Mouse (Mus musculus): ENCODE measurements around the gene Gm9747. TPM values are rescaled to one million over a fixed set of nuclear protein-coding genes. Genes with fewer than 3 reads are reported as not detected.

The Gm9747 gene
- polyA plus RNA-seq (2015; fragmentation: Nextera tagmentation; extraction: Ambion mirVana): 3.6 and 3.8 TPM in 2 replicates

- no peak for ATAC-seq
- no peak for TF ChIP-seq CTCF (IDR thresholded peaks at IDR 0.05; ENCODE audit: low read depth)
- Histone ChIP-seq H3K4me1 (replicated peaks; ENCODE audit: control insufficient read depth, insufficient read depth, low read length) (no peaks in the 10 kb centered on the region), H3K9ac (ENCODE audit: low read depth, low read length) (no peak within 1 kb of the TSS), H3K9me3 (ENCODE audit: control insufficient read depth) (no peaks in the 10 kb centered on the region), H3K36me3 (ENCODE audit: control insufficient read depth, insufficient read depth) (no peaks in the 10 kb centered on the region), H3K27ac (ENCODE audit: low read depth, low read length) (no peak within 1 kb of the TSS), H3K4me2 (replicated peaks; ENCODE audit: low read depth) (no peak within 1 kb of the TSS), H3K4me3 (ENCODE audit: low read depth, low read length) (no peak within 1 kb of the TSS), H3K27me3 (replicated peaks; ENCODE audit: control insufficient read depth, insufficient read depth, low read length) (no peaks in the 10 kb centered on the region)
- WGBS: 88% methylated on average over 3 of the region's 3 CpGs
These were observed at the start of gene Gm9747 for GRCm38 (mm10) chr1:82232812-82233211. Gene Gm9747 (plus strand): TSS chr1:82233112.

GRCm38 (mm10) chr1:82183913-82184442 lies 48.9 kb upstream of the Gm9747 start:
- H3K27me3 ChIP-seq (replicated peaks; ENCODE audit: control insufficient read depth, insufficient read depth, low read length): no peaks in the 10 kb centered on the region
- H3K9me3 ChIP-seq (ENCODE audit: control insufficient read depth): no peaks in the 10 kb centered on the region
- no peaks in the 10 kb centered on the region for H3K4me1 ChIP-seq (replicated peaks; ENCODE audit: control insufficient read depth, insufficient read depth, low read length)
- no peak overlapping the region for H3K27ac ChIP-seq (ENCODE audit: low read depth, low read length)
- 44% methylated on average over 8 of the region's 8 CpGs for WGBS
- H3K9ac ChIP-seq (ENCODE audit: low read depth, low read length): no peak overlapping the region
- no peaks in the 10 kb centered on the region for H3K36me3 ChIP-seq (ENCODE audit: control insufficient read depth, insufficient read depth)
- H3K4me3 ChIP-seq (ENCODE audit: low read depth, low read length): no peak overlapping the region
- TF ChIP-seq CTCF (IDR thresholded peaks at IDR 0.05; ENCODE audit: low read depth): no peak
- ATAC-seq: no peak
- no peak overlapping the region for H3K4me2 ChIP-seq (replicated peaks; ENCODE audit: low read depth)

- ATAC-seq: no peak
These were observed 44.2 kb upstream of the Gm9747 start for GRCm38 (mm10) chr1:82188549-82189231.

GRCm38 (mm10) chr1:82189516-82189915 lies 43.4 kb upstream of the Gm9747 start:
- no peak overlapping the region for H3K4me3 ChIP-seq (ENCODE audit: low read depth, low read length)
- H3K27me3 ChIP-seq (replicated peaks; ENCODE audit: control insufficient read depth, insufficient read depth, low read length): no peaks in the 10 kb centered on the region
- no peaks in the 10 kb centered on the region for H3K36me3 ChIP-seq (ENCODE audit: control insufficient read depth, insufficient read depth)
- ATAC-seq: peak; percentile 22; the same call in 1 of the 2 replicates
- TF ChIP-seq CTCF (IDR thresholded peaks at IDR 0.05; ENCODE audit: low read depth): no peak
- no peak overlapping the region for H3K4me2 ChIP-seq (replicated peaks; ENCODE audit: low read depth)
- no peaks in the 10 kb centered on the region for H3K4me1 ChIP-seq (replicated peaks; ENCODE audit: control insufficient read depth, insufficient read depth, low read length)
- H3K9me3 ChIP-seq (ENCODE audit: control insufficient read depth): no peaks in the 10 kb centered on the region
- 29% methylated on average over 3 of the region's 3 CpGs for WGBS
- no peak overlapping the region for H3K27ac ChIP-seq (ENCODE audit: low read depth, low read length)
- no peak overlapping the region for H3K9ac ChIP-seq (ENCODE audit: low read depth, low read length)

More at GRCm38 (mm10) chr1:82188549-82189231, 44.2 kb upstream of the Gm9747 start:
- TF ChIP-seq CTCF (IDR thresholded peaks at IDR 0.05; ENCODE audit: low read depth): no peak
- Histone ChIP-seq H3K36me3 (ENCODE audit: control insufficient read depth, insufficient read depth) (no peaks in the 10 kb centered on the region), H3K27me3 (replicated peaks; ENCODE audit: control insufficient read depth, insufficient read depth, low read length) (no peaks in the 10 kb centered on the region), H3K9ac (ENCODE audit: low read depth, low read length) (no peak overlapping the region), H3K4me2 (replicated peaks; ENCODE audit: low read depth) (no peak overlapping the region), H3K27ac (ENCODE audit: low read depth, low read length) (no peak overlapping the region), H3K9me3 (ENCODE audit: control insufficient read depth) (no peaks in the 10 kb centered on the region), H3K4me3 (ENCODE audit: low read depth, low read length) (no peak overlapping the region), H3K4me1 (replicated peaks; ENCODE audit: control insufficient read depth, insufficient read depth, low read length) (no peaks in the 10 kb centered on the region)
- WGBS: 48% methylated on average over 10 of the region's 10 CpGs

- no peak for TF ChIP-seq CTCF (IDR thresholded peaks at IDR 0.05; ENCODE audit: low read depth)
- no peak overlapping the region for H3K9ac ChIP-seq (ENCODE audit: low read depth, low read length)
- ATAC-seq: no peak
- no peak overlapping the region for H3K27ac ChIP-seq (ENCODE audit: low read depth, low read length)
- H3K4me2 ChIP-seq (replicated peaks; ENCODE audit: low read depth): no peak overlapping the region
- H3K27me3 ChIP-seq (replicated peaks; ENCODE audit: control insufficient read depth, insufficient read depth, low read length): no peaks in the 10 kb centered on the region
- 65% methylated on average over 3 of the region's 3 CpGs for WGBS
- H3K4me3 ChIP-seq (ENCODE audit: low read depth, low read length): no peak overlapping the region
- no peaks in the 10 kb centered on the region for H3K36me3 ChIP-seq (ENCODE audit: control insufficient read depth, insufficient read depth)
- no peaks in the 10 kb centered on the region for H3K9me3 ChIP-seq (ENCODE audit: control insufficient read depth)
- no peaks in the 10 kb centered on the region for H3K4me1 ChIP-seq (replicated peaks; ENCODE audit: control insufficient read depth, insufficient read depth, low read length)
These were observed 41.3 kb upstream of the Gm9747 start for GRCm38 (mm10) chr1:82191579-82191978.

- no peak overlapping the region for H3K9ac ChIP-seq (ENCODE audit: low read depth, low read length)
- H3K27ac ChIP-seq (ENCODE audit: low read depth, low read length): no peak overlapping the region
- no peak for ATAC-seq
- H3K9me3 ChIP-seq (ENCODE audit: control insufficient read depth): no peaks in the 10 kb centered on the region
- 24% methylated on average over 1 of the region's 1 CpGs for WGBS
- no peaks in the 10 kb centered on the region for H3K4me1 ChIP-seq (replicated peaks; ENCODE audit: control insufficient read depth, insufficient read depth, low read length)
- no peak overlapping the region for H3K4me2 ChIP-seq (replicated peaks; ENCODE audit: low read depth)
- H3K36me3 ChIP-seq (ENCODE audit: control insufficient read depth, insufficient read depth): no peaks in the 10 kb centered on the region
- H3K27me3 ChIP-seq (replicated peaks; ENCODE audit: control insufficient read depth, insufficient read depth, low read length): no peaks in the 10 kb centered on the region
- H3K4me3 ChIP-seq (ENCODE audit: low read depth, low read length): no peak overlapping the region
- no peak for TF ChIP-seq CTCF (IDR thresholded peaks at IDR 0.05; ENCODE audit: low read depth)
These were observed 33.0 kb upstream of the Gm9747 start for GRCm38 (mm10) chr1:82199918-82200317.

Data from intestine, postnatal 0 days (tissue).